Mouse (Mus musculus): ENCODE data around the gene Fxn. TPM values are rescaled to one million over a fixed set of nuclear protein-coding genes. Genes with fewer than 3 reads are reported as not detected.

Fxn gene
- polyA plus RNA-seq, 1 experiment from 2014 or later, result 45.9 TPM

- H3K9ac ChIP-seq, result no peak overlapping the region
- H3K4me3 ChIP-seq (replicated peaks), result no peak overlapping the region
- H3K9me3 ChIP-seq (replicated peaks), result no peaks in the 10 kb centered on the region
- H3K36me3 ChIP-seq (replicated peaks), result no peaks in the 10 kb centered on the region
- H3K27ac ChIP-seq (replicated peaks), result no peak overlapping the region
- H3K27me3 ChIP-seq, result no peaks in the 10 kb centered on the region
- H3K4me1 ChIP-seq (replicated peaks), result peaks cover 7% of the 10 kb centered on the region; the same call in 1 of the 2 replicates
- ATAC-seq (ENCODE audit: insufficient read depth), result no peak
- no peak overlapping the region for H3K4me2 ChIP-seq
- 69% methylated on average over 12 of the region's 12 CpGs for WGBS (ENCODE audit: insufficient replicate concordance)
These were observed 67.7 kb downstream of the Fxn start for GRCm38 (mm10) chr19:24212552-24213249.

Other genes starting within 250 kb of the Fxn start
- gene Fam189a2, start 249.6 kb downstream of the Fxn start, polyA plus RNA-seq (2015; fragmentation: Nextera tagmentation; extraction: Ambion mirVana), result 0.03 TPM in 1 of 2 replicates, not detected in the other
- 4.9 and 5.9 TPM in 2 replicates for gene Tjp2, start 55.6 kb downstream of the Fxn start, polyA plus RNA-seq (2015; fragmentation: Nextera tagmentation; extraction: Ambion mirVana)
- 24.9 and 25.7 TPM in 2 replicates for gene Fam122a, start 196.8 kb upstream of the Fxn start, polyA plus RNA-seq (2015; fragmentation: Nextera tagmentation; extraction: Ambion mirVana)